Mouse (Mus musculus) spleen, adult 2 months (tissue): ENCODE measurements at regions not wholly inside any gene's neighbourhood (a gene's known extent, or its start where the extent isn't known, plus 50 kb on each side); places are given as distances from the start of the nearest gene placed in this dataset.

Source experiments
- DNase-seq, 2 experiments: peaks; one replicate each; pipeline versions ENCODE4 v3.0.0 to v3.0.0-alpha.2; 2012 to 2021; ENCODE audit warnings: low spot score in 2 of 2, low read depth in 1 of 2
- H3K27ac ChIP-seq: fragments of 200-500 bp; 2 replicates; pipeline ENCODE4 v1.5.1; 2012; ENCODE audit warnings: low read length, inconsistent platforms; ENCODE audit not compliant: insufficient read depth
- H3K27me3 ChIP-seq: fragments of 200-500 bp; 2 replicates; pipeline ENCODE4 v1.6.1; 2012; ENCODE audit warnings: mild to moderate bottlenecking, moderate library complexity, low read length, inconsistent platforms; ENCODE audit not compliant: control insufficient read depth, insufficient read depth
- H3K36me3 ChIP-seq: fragments of 200-500 bp; 2 replicates; pipeline ENCODE4 v1.6.1; 2012; ENCODE audit warnings: mild to moderate bottlenecking, low read length, inconsistent platforms; ENCODE audit not compliant: control insufficient read depth, insufficient read depth
- H3K4me1 ChIP-seq: fragments of 200-500 bp; 2 replicates; pipeline ENCODE4 v1.6.1; 2011; ENCODE audit warnings: inconsistent platforms; ENCODE audit not compliant: control insufficient read depth, insufficient read depth, insufficient read length
- H3K4me3 ChIP-seq: fragments of 200-500 bp; 2 replicates; pipeline ENCODE4 v1.5.1; 2011; ENCODE audit warnings: mild to moderate bottlenecking, inconsistent platforms; ENCODE audit not compliant: insufficient read depth, insufficient read length; ENCODE audit errors: extremely low read depth
- CTCF ChIP-seq: fragments of 200-500 bp; IDR thresholded peaks from 2 replicates; pipeline ENCODE4 v1.5.1; 2011; ENCODE audit warnings: mild to moderate bottlenecking, inconsistent platforms; ENCODE audit not compliant: insufficient read depth, insufficient read length, insufficient replicate concordance; ENCODE audit errors: extremely low read depth
- POLR2A ChIP-seq: fragments of 200-500 bp; IDR thresholded peaks from 2 replicates; pipeline ENCODE4 v1.6.1; 2011; ENCODE audit warnings: low read depth, low read length, inconsistent platforms
- WGBS: fragments of 180-500 bp; shearing (Covaris S2); methylation state at CpG from one replicate; pipeline ENCODE4 v1.1.7; 2018; 5-methylcytosine and 5-hydroxymethylcytosine counted together

- TF ChIP-seq CTCF (no peak), POLR2A (no peak)
- DNase-seq = no peak
- Histone ChIP-seq H3K4me3 (no peak overlapping the region), H3K27me3 (no peaks in the 10 kb centered on the region), H3K36me3 (no peaks in the 10 kb centered on the region), H3K4me1 (no peaks in the 10 kb centered on the region), H3K27ac (no peak overlapping the region)
- WGBS = 85% methylated on average over 6 of the region's 6 CpGs
Observed at GRCm38 (mm10) chr2:114828192-114828591, 173.4 kb upstream of the Dph6 start.

- Histone ChIP-seq H3K27me3 (no peaks in the 10 kb centered on the region), H3K36me3 (no peaks in the 10 kb centered on the region), H3K4me3 (no peak overlapping the region), H3K27ac (no peak overlapping the region), H3K4me1 (no peaks in the 10 kb centered on the region)
- no peak for DNase-seq
- WGBS = 40% methylated on average over 2 of the region's 2 CpGs
- TF ChIP-seq POLR2A (no peak), CTCF (no peak)
Observed at GRCm38 (mm10) chr2:114835694-114836093, 180.9 kb upstream of the Dph6 start.

GRCm38 (mm10) chr2:114843696-114844388 lies 189.1 kb upstream of the Dph6 start:
- no peak overlapping the region for H3K4me3 ChIP-seq
- no peaks in the 10 kb centered on the region for H3K27me3 ChIP-seq
- DNase-seq = no peak
- no peak overlapping the region for H3K27ac ChIP-seq
- 83% methylated on average over 9 of the region's 9 CpGs for WGBS
- H3K36me3 ChIP-seq = no peaks in the 10 kb centered on the region
- no peak for TF ChIP-seq CTCF
- no peak for TF ChIP-seq POLR2A
- H3K4me1 ChIP-seq = no peaks in the 10 kb centered on the region

GRCm38 (mm10) chr2:114844389-114844771 lies 189.6 kb upstream of the Dph6 start:
- H3K27ac ChIP-seq = no peak overlapping the region
- no peaks in the 10 kb centered on the region for H3K4me1 ChIP-seq
- H3K27me3 ChIP-seq = no peaks in the 10 kb centered on the region
- DNase-seq = no peak
- H3K36me3 ChIP-seq = no peaks in the 10 kb centered on the region
- TF ChIP-seq POLR2A (no peak), CTCF (no peak)
- no peak overlapping the region for H3K4me3 ChIP-seq
- WGBS = 94% methylated on average over 3 of the region's 3 CpGs

GRCm38 (mm10) chr2:114848439-114848838 lies 193.7 kb upstream of the Dph6 start:
- DNase-seq = no peak
- Histone ChIP-seq H3K4me3 (no peak overlapping the region), H3K36me3 (no peaks in the 10 kb centered on the region), H3K27me3 (no peaks in the 10 kb centered on the region), H3K27ac (no peak overlapping the region), H3K4me1 (no peaks in the 10 kb centered on the region)
- WGBS = 87% methylated on average over 5 of the region's 5 CpGs
- TF ChIP-seq POLR2A = no peak
- TF ChIP-seq CTCF = no peak

GRCm38 (mm10) chr2:114848914-114849313 lies 194.2 kb upstream of the Dph6 start:
- WGBS = 82% methylated on average over 2 of the region's 2 CpGs
- no peak for DNase-seq
- Histone ChIP-seq H3K4me3 (no peak overlapping the region), H3K27ac (no peak overlapping the region), H3K4me1 (no peaks in the 10 kb centered on the region), H3K27me3 (no peaks in the 10 kb centered on the region), H3K36me3 (no peaks in the 10 kb centered on the region)
- TF ChIP-seq CTCF (no peak), POLR2A (no peak)

GRCm38 (mm10) chr2:114853715-114854530 lies 199.2 kb upstream of the Dph6 start:
- DNase-seq = no peak
- 56% methylated on average over 13 of the region's 13 CpGs for WGBS
- H3K4me3 ChIP-seq = no peak overlapping the region

More at GRCm38 (mm10) chr2:114853715-114854530, 199.2 kb upstream of the Dph6 start:
- no peak for TF ChIP-seq POLR2A
- TF ChIP-seq CTCF = peak; percentile 13; the same call in 1 of the 2 replicates
- Histone ChIP-seq H3K4me1 (no peaks in the 10 kb centered on the region), H3K27me3 (no peaks in the 10 kb centered on the region), H3K27ac (no peak overlapping the region), H3K36me3 (no peaks in the 10 kb centered on the region)
